Mouse (Mus musculus) urinary bladder, adult 2 months (tissue): ENCODE measurements around the gene Psmd11. TPM values are rescaled to one million over a fixed set of nuclear protein-coding genes. Genes with fewer than 3 reads are reported as not detected.

Experiments
- DNase-seq: peaks from one replicate; pipeline ENCODE4 v3.0.0; 2022; ENCODE audit warnings: low spot score
- polyA plus RNA-seq: library from polyadenylated mRNA; depleted of rRNA; stranded (reverse); fragments of >200 nt; gene quantifications from 2 replicates; pipeline ENCODE4 v1.2.3, GENCODE M21; 2012

The Psmd11 gene
- polyA plus RNA-seq, 1 experiment, result 75.9 TPM

DNA sequence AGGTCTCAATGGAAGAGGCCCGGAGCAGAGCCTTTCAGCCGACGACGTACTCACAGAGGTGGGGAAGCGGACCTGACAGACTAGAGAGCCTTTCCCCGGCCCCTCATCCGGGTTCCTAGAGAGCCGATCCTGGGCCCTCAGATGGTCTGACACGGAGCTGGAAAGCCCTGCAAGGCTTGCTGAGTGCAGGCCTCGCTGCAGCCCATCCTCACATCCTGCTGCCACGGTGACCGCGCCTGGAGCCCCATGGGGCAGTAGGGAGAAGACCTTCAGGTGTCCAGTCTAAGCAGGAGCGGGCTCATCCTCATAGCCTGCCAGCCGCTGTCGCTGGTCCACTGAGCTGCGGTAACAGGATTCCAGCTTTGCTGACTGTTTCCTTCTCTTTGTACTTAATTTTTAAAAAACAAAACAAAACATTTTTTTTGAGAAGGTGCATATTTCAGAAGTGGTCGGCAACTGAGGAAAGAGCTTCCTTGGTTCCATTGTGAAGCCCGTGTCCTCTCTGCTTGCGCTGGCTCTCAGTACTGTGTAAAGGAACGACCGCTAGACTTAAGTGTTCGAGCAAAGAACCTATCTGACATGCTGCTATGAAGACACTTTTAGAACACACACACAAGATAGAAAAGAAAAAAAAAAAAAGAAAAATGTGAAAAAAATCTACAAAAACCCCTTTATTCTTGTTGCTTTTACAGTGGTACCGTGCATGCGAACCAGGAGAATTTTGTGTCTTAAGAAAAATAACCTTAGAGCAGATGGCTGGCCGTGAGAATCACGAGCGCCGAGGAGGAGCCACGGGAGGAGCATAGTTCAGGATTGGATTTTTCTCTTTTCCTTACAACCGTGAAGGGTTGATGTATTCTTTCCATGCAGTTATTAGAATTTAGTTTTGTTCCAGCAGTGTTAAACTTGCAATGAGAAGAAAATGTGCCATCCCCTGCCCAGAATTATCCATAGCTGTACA, 51.8 kb downstream of the Psmd11 start:
- no peak for DNase-seq

DNA sequence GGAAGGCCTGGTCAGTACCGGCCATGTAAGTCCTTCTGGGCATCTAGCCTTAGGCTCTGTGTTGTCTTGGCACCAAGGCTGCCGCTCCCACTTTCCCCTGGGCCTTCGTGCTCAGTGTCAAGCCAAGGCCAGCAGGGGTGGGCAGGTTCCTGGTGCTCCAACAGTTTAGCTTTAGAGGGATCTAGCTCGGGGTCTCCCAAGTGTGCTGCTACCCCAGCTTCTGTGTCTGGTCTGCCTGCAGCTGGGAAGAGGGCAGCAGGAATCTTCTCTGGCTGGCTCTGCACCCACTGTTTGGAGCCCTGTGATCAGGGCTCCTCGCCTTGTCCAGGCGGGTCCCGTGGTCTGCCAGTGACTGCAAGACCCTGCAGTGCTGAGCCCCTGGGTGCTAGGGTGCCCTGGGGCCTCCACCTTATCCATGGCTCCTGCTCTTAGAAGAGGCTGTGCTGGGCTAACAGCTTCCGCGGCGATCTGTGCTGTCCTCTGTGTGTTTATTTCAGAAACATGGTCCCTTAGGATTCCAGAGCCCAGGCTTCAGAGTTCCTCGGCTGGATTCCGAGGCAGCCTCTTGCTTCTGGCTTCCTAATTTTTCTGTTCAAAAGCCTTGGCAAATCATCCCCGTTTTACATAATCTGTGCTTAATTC, 53.1 kb downstream of the Psmd11 start:
- DNase-seq, result no peak

DNA sequence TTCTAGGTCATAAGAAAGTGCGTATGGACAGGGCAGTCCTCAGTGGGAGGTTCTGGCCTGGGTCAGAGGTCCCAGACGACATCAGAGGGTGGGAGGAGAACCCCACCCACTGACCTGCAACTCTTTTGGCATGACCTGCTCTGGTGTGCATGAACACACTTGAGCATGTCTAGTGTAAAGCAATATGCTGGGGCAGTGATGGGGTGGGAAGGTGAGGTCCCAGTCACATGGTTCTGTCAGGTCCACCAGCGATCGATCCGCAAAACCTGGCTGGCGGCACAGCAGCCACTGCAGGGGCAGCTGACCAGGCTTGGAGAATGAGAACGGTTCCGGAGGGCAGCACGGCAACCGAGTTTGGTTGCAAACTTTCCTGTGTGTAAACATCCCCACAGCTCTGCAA, 53.9 kb downstream of the Psmd11 start:
- DNase-seq, result no peak

DNA sequence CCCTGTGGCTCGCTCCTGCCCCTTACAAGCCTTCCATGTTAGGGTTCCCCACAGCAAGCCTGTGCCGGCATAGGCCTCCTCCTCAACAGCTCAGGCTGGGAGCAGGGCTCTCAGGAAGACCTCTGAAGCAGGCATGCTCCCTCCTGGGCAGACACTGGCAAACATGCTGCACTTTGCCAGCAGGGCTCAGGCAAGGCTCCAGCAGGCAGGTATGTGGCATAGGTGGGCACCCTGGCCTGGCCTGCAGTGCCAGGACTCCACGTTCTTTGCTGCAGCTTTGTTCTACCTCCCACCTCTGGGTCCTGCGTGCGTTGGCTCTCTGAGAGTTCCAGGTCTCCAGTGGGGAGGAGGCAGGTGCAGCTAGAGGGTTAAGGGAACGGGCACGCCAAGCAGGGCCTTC, 54.5 kb downstream of the Psmd11 start:
- DNase-seq, result no peak

DNA sequence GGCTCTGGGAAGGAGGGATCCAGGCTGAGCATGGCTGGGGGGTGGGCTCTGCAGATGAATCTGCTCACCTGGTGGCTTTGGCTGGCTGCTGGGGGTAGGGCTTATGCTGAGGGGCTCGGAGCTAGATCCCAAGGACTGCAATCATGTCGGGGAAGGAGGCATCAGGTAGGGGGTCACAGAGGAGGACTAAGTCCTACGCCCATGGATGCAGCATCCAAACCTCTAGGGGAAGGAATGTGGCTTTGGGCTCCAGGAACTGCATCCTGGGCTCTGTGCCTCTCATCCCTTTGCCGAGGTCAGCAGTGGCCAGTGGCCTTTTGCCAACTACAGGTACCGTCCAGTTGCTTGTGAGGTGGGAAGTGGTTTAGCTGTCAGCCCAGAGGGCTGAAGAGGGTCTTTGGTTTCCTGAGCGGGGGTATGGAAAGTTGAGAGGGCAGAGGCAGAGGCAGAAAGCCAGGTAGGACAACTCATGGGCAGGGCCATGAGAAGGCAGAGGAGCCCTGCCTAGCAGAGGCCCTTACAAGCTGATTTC, 55.2 kb downstream of the Psmd11 start:
- DNase-seq, result no peak

DNA sequence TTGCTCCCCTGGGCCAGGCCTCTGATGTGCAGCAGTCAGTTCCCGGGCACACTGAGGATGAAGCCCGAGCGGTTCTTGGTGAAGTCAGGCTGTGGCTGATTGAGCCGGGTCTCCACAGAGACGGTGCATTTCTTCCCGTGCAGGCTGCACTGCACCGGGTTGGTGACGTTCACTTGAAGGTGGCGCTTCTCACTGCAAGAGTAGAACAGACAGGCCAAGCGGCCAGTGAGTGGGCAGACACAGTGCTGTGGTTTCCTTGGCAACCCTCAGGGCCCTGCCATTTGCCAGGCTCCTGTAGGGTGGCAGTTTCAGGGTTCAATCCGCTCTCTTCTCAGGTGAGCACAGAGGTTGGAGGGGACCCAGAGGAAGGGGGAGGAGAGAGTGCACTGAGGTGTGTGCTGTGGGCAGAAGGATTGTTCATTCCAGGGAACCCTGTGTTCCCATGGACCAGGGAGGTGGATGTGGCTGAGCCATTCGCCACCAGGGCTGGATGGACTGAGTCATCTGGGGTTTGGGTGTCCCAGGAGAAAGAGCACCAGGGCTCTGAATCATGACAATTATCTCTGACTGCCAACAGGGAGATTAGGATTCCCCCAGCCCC, 55.9 kb downstream of the Psmd11 start:
- DNase-seq, result no peak

DNA sequence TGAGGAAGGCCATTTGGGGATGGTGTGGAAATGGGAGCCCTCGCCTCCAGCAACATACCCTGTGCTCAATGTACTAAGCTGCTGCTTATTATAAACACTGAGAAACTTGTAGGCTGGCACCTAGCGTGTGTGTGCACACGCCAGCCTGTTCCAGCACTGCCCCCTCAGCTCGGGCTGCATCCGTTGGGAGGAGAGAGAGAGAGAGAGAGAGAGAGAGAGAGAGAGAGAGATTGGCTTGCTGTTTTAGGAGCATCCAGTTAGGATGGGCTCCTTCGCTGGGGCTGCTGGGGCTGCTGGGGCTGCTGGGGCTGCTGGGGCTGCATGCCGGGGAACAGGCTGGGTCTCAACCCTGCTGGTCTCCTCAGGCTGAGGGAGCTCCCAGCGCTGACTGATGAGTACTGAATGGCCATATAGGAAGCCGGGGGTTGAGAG, 56.7 kb downstream of the Psmd11 start:
- no peak for DNase-seq

DNA sequence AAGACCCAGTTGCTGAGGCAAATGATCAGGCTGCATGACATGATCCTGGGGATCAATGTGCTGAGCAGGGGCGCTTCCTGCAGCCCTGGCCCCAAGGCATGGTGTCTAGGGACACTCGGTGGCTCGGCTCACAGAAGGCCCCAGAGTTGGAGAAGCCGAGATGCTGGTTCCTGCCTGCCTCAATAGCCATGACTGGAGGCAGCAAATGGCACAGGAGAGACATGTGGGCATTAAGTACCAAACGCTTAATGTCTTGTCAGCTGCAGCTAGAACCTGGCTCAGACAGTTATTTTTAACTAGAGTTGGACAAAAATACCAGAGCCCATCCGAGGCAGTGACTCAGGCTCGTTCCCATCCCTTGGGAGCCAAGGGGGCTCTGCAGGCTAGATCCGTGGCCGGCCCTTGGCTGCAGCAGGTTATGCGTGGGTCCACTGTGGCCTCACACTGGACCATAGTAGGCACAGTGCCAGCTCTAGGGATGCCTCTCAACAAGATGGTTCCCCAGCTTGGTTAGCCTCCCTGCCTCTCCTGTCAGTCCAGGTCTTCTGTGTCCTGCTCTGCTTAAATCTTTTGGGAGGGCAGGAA, 57.3 kb downstream of the Psmd11 start:
- no peak for DNase-seq

DNA sequence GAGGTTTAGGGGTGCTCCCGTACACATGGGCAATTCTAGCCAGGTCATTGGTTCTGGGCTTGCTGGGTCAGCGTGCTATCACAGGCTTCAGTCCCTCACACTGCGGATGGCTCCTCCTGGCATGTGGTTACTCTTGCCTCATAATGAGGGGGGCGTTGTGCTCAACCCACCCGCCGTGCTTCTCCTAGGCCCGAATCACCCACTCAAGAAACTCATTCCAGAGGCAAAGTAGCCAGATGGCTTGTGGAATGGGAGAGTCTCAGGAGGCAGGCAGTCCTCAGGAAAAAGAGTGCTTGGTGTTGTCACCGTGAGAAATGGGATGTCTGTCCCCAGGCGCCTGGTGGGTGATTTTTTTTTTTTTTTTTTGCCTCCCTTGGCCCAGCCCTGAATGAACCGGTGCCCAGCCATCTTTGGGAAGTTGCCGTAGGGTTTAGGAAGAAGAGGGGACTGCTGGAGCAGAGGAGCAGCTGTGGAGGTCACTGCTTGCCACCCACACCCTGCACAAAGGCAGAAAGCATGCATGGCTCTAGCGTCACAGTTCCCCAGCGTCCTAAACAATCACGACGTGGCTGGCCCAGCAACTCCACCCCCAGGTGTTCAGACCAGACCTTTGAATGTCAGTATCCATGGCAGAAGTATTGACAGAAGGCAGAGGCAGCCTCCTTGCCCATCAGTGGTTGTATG, 59.6 kb downstream of the Psmd11 start:
- DNase-seq, result no peak

DNA sequence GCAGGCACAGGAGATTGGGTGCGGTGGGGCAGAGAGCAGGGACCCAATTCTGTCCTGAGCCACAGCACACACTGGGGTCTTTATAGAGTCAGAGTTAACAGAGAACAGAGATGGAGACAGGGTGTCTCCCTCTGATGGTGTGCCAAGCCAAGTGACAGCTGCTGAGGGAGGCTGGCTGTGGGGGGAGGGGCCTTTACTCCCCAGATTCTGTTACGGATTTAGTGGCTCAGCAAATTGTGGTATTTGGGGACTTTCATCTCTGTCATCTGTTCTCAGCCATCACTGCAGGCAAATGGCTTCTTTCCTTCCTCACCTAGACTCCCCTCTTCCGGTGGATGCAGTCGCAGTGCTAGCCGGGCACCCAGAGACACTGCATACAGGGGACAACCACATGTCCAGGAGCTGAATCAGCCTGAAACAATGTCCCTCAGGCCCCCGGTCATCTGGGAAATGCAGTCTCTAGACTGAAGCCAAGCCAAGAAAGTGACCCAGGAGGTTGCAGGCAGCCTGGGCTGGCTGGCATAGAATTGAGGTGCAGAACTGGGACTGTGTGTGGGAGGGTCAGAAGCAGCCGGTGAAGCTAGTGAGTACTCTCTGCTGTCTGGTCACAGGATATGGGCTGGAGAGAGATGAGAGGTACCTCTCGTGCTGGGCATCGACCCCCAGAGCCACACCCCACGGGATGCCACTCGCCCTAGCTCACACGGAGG, 60.9 kb downstream of the Psmd11 start:
- DNase-seq, result no peak

DNA sequence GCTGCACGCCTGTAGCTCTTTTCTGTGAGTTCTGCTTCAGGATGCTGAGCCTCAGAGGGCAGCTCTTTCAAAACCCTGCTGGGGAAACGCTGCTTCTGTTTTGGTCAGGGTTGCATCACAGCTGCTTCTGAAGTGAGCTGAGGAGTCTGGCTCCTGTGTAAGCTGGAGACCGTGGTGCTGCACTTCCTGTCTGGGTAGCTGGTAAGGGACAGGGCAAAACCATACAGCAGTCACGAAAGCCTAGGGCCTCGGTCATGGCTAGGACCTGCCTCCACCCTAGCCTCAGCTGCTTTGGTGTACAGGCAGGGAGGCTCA, 61.4 kb downstream of the Psmd11 start:
- no peak for DNase-seq

DNA sequence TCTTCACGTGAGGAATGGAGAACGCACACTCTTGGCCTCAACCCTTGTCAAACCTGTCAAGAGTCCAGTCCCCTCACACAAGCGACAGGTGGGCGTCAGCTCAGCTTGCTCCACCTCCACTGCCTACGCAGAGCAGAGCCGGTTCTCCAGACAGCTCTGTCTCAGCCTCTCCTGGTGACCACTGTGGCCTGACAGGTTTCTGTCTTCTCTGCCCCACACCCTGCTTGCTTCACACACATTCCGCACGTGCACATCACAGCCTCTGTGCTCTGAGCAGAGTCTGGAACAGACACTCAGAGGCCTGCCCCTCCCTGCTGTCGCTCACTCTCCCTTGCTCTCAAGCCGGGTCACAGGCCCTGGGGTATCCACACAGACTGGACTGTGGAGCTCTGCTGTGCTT, 62.4 kb downstream of the Psmd11 start:
- no peak for DNase-seq

DNA sequence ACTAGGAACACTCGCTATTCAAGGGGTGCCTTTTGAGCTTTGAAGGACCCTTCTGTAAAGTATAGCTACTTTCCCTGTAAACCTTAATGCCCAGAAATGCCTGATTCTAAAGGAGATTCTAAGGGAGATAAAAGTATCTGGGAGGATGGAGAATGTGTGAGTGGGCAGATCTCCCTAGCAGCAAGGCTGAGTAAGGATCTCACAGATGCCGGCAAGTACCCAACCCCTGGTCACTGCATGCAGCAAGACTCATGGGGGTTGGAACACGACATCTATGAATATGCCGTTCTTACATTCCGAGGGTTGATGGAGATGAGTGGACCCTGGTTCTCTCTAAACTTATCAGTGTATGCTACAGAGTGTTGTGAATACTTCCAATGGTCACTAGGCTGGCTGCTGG, 64.8 kb downstream of the Psmd11 start:
- no peak for DNase-seq

DNA sequence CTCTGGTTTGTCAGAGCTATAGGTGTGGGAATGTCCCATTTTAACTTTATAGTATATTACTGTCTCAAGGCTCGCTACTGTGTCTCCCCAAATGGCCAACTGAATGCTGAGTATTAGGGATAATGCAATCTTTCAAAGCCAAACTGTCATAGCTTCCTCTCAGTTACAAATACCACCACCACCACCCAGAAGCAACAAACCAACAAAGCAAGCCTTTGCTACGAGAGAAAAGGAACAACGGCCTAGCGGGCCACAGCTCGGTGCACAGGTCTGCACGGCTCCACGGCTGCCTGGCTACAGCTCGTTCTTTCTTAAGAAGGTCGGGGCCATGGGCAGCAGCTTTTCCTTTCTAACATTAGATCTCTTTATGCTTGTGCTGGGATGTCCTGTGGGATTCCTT, 66.4 kb downstream of the Psmd11 start:
- DNase-seq, result no peak

DNA sequence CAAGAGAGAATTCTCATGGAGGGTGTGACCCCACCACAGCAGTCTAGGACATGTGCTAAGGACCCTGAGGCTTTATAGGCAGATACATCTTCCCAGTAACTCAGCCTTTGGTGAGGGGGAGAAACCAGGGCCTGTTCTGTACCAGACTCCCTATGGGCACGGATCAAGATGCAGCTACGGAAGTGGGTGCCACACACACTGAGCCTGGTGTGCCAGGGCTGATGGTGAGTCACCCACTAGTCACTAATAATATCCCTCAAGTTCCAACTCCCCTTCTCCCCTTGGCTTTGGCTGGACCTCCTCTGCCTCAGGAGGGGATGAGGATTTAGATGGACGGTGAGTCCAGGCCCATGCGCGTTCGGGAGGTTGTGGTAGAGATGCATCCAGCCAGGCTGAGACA, 67.6 kb downstream of the Psmd11 start:
- DNase-seq, result no peak

DNA sequence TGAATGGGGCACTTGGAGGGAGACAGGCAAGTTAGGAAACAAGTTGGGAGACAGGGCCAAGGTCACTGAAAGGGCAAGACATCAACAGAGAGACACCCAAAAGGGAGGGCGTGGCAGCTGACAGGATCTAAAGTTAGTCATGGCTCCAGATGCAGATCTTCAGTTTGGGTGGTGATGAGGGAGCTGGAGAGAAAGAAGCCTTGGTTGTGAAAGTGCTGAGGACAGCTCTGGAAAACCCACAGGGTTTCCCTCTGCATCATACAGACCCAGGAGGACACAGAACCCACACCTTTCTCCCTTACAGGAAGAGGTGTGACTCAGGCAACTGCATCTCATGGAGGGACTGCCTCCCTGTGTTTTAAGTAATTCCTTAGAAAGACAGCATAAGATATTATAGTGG, 68.2 kb downstream of the Psmd11 start:
- no peak for DNase-seq

DNA sequence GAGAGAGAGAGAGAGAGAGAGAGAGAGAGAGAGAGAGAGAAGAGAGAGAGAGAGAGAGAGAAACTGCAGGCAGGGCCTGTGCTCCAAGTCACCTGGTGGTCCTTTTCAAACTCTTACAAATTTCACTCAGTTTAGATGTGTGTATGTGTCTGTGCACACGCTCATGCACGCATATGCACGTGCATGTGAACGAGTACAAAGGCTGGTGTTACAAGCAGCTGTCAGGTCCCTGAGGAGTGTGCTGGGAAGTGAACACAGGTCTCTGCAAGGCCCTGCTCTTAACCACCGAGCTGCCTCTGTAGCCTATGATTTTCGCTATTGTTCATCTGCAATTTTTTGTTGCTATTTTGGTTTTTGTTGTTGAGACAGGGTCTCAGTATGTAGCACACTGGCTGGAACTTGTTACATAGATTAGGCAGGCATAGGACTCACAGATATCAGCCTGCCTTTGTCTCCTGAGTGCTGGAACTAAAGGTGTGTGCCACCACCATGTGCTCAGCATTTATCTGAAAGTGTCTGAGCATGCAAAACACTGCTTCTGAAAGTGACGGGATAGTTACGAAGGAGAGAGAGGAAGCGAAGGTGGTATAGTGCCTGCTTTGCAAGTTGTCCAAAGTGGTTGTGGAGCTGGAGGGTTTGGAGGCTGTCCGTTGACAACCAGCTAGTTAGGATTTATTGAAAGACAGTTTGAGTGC, 69.0 kb downstream of the Psmd11 start:
- no peak for DNase-seq

DNA sequence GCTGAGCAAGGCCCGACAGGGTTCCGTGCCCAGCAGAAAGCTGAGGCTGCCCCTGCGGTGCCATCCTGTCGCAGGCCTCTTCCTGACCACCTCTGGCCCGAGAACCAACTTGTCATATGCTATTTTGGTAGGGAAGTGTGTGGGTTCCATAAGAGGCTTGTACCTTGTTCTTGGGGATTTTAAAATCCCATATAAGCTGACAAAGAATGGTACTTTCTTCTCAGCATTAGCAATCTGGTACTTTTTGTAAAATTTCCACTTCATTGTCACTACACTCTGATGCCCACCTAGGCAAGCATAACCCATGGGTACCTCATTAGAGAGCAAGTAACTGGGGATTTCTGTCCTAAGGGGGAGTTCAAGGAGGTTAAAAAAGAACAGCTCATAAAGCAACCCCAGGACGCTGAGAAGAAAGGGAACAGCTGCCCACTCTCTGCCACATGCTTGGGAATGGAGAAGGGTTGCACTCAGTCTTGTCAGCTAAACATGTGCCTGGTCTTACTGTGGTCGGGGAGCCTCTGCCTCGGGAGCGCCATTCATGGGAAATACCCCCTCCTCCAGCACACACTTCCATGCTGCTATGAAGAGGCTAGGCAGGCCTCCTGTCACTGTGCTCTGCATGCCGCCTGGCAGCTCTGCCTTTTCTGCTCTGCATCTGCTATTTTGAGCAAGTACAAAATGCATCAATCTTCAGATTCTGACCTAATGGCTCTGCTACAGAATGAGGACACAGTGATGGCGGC, 70.1 kb downstream of the Psmd11 start:
- no peak for DNase-seq

DNA sequence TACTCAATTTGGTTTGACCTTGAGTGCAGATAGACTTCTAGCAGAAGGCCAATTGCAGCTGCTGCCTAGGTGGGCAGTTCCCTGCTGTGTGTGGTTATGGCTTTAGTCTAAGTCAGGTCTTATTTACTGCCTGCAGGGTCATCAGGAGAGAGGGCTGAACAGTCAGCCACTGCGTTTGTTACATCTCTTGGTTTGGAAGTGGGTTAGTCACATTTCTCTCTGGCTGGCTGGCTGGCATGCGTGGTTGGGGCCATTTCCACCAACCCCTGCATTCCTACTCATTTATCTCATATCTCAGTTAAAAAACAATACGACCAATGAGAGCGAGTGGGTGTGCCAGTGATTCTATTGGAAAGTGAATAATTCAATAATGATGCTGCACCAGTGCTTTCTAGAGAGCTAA, 71.1 kb downstream of the Psmd11 start:
- no peak for DNase-seq

DNA sequence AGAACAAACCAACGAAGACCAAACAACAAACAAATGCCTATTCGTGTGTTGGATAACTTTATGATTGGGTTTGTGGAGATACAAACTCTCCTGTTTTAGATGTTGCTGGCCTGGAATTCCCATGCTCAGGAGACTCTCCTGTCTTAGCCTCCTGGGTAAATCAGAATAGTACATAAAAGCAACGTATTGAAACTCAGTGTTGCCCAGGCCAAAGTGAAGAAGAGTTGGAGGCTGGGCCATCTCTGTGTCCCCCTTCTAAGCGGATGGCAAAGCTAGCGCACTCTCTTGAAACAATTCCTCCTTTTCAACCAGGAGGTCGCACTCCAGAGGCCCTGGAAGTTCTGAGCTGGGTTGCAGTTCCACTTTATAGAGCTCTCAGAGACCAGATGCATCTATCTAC, 74.9 kb downstream of the Psmd11 start:
- no peak for DNase-seq
